Mouse (Mus musculus): ENCODE measurements around the gene Olfr975. TPM values are rescaled to one million over a fixed set of nuclear protein-coding genes. Genes with fewer than 3 reads are reported as not detected.
"Not testable (repeated sequence)": the region's sequence is repeated elsewhere in the genome, so short reads cannot be mapped to it uniquely, and the experiment has no call there.

Gene Olfr975
- not detected in 2 replicates for polyA plus RNA-seq (2015; fragmentation: Nextera tagmentation; extraction: Ambion mirVana)

- Histone ChIP-seq H3K4me2 (no peak within 1 kb of the TSS), H3K27me3 (no peaks in the 10 kb centered on the region), H3K36me3 (no peaks in the 10 kb centered on the region), H3K9ac (no peak within 1 kb of the TSS), H3K4me3 (no peak within 1 kb of the TSS), H3K27ac (no peak within 1 kb of the TSS), H3K9me3 (no peaks in the 10 kb centered on the region), H3K4me1 (no peaks in the 10 kb centered on the region)
- ATAC-seq (ENCODE audit: borderline replicate concordance, extremely low read depth, low FRiP score, low TSS enrichment): no peak
- WGBS: 62% methylated on average over 1 of the region's 1 CpGs
Observed at GRCm38 (mm10) chr9:39951946-39952345, at the start of gene Olfr975. Gene Olfr975 (minus strand): TSS chr9:39952046.

- no peak for ATAC-seq (ENCODE audit: borderline replicate concordance, extremely low read depth, low FRiP score, low TSS enrichment)
- Histone ChIP-seq H3K36me3 (no peaks in the 10 kb centered on the region), H3K27me3 (no peaks in the 10 kb centered on the region), H3K4me3 (no peak within 1 kb of the TSS), H3K9me3 (no peaks in the 10 kb centered on the region), H3K4me1 (no peaks in the 10 kb centered on the region), H3K4me2 (no peak within 1 kb of the TSS), H3K9ac (no peak within 1 kb of the TSS), H3K27ac (no peak within 1 kb of the TSS)
- WGBS: 84% methylated on average over 2 of the region's 2 CpGs
Observed at GRCm38 (mm10) chr9:39991813-39992212, 40.0 kb upstream of the Olfr975 start, which contains the start of gene Olfr978. Gene Olfr978 (plus strand): TSS chr9:39992113.

GRCm38 (mm10) chr9:39976581-39977145 is 24.8 kb upstream of the Olfr975 start:
- not testable (repeated sequence) for H3K4me2 ChIP-seq; H3K9ac ChIP-seq; ATAC-seq (ENCODE audit: borderline replicate concordance, extremely low read depth, low FRiP score, low TSS enrichment); H3K36me3 ChIP-seq; H3K27me3 ChIP-seq; H3K9me3 ChIP-seq; H3K27ac ChIP-seq; H3K4me3 ChIP-seq; H3K4me1 ChIP-seq
- 67% methylated on average over 1 of the region's 1 CpGs for WGBS

GRCm38 (mm10) chr9:39961033-39961432 is 9.2 kb upstream of the Olfr975 start, which contains the start of gene Olfr976:
Gene Olfr976 (minus strand): TSS chr9:39961133.
- not testable (repeated sequence) for H3K4me2 ChIP-seq; H3K36me3 ChIP-seq; ATAC-seq (ENCODE audit: borderline replicate concordance, extremely low read depth, low FRiP score, low TSS enrichment); H3K9me3 ChIP-seq; H3K9ac ChIP-seq; H3K4me1 ChIP-seq; H3K27me3 ChIP-seq; H3K27ac ChIP-seq; H3K4me3 ChIP-seq
- 72% methylated on average over 7 of the region's 9 CpGs for WGBS

- Histone ChIP-seq H3K27ac (no peak within 1 kb of the TSS), H3K4me1 (no peaks in the 10 kb centered on the region)
Observed at GRCm38 (mm10) chr9:39937201-39937600, 14.6 kb downstream of the Olfr975 start, which contains the start of gene Olfr974. Gene Olfr974 (plus strand): TSS chr9:39937501.

GRCm38 (mm10) chr9:39928837-39929236 is 23.0 kb downstream of the Olfr975 start:
- H3K4me2 ChIP-seq; H3K27me3 ChIP-seq; H3K4me1 ChIP-seq; H3K9me3 ChIP-seq; H3K36me3 ChIP-seq; H3K4me3 ChIP-seq; H3K27ac ChIP-seq; ATAC-seq (ENCODE audit: borderline replicate concordance, extremely low read depth, low FRiP score, low TSS enrichment); H3K9ac ChIP-seq: not testable (repeated sequence)
- 59% methylated on average over 1 of the region's 1 CpGs for WGBS

More at GRCm38 (mm10) chr9:39937201-39937600, 14.6 kb downstream of the Olfr975 start, which contains the start of gene Olfr974:
- H3K36me3 ChIP-seq: no peaks in the 10 kb centered on the region
- H3K4me2 ChIP-seq: no peak within 1 kb of the TSS
- H3K4me3 ChIP-seq: no peak within 1 kb of the TSS
- H3K9me3 ChIP-seq: no peaks in the 10 kb centered on the region
- no peak within 1 kb of the TSS for H3K9ac ChIP-seq
- WGBS: 83% methylated on average over 1 of the region's 1 CpGs
- ATAC-seq (ENCODE audit: borderline replicate concordance, extremely low read depth, low FRiP score, low TSS enrichment): no peak
- H3K27me3 ChIP-seq: no peaks in the 10 kb centered on the region

GRCm38 (mm10) chr9:39927975-39928836 is 23.6 kb downstream of the Olfr975 start:
- not testable (repeated sequence) for H3K9ac ChIP-seq

GRCm38 (mm10) chr9:39909939-39910338 is 41.9 kb downstream of the Olfr975 start:
- Histone ChIP-seq H3K4me1 (no peaks in the 10 kb centered on the region), H3K27me3 (no peaks in the 10 kb centered on the region), H3K36me3 (no peaks in the 10 kb centered on the region), H3K4me3 (no peak overlapping the region), H3K9me3 (no peaks in the 10 kb centered on the region), H3K4me2 (no peak overlapping the region), H3K27ac (no peak overlapping the region), H3K9ac (no peak overlapping the region)
- 85% methylated on average over 3 of the region's 3 CpGs for WGBS
- ATAC-seq (ENCODE audit: borderline replicate concordance, extremely low read depth, low FRiP score, low TSS enrichment): no peak

More at GRCm38 (mm10) chr9:39927975-39928836, 23.6 kb downstream of the Olfr975 start:
- WGBS: no CpG with 5 or more reads among the region's 4 CpGs
- H3K4me1 ChIP-seq; H3K4me3 ChIP-seq; H3K4me2 ChIP-seq; H3K36me3 ChIP-seq; H3K27ac ChIP-seq; H3K27me3 ChIP-seq; H3K9me3 ChIP-seq; ATAC-seq (ENCODE audit: borderline replicate concordance, extremely low read depth, low FRiP score, low TSS enrichment): not testable (repeated sequence)

GRCm38 (mm10) chr9:39907036-39907435 is 44.8 kb downstream of the Olfr975 start, which contains the start of gene Olfr229:
Gene Olfr229 (plus strand): TSS chr9:39907336.
- Histone ChIP-seq H3K36me3 (no peaks in the 10 kb centered on the region), H3K4me1 (no peaks in the 10 kb centered on the region), H3K9me3 (no peaks in the 10 kb centered on the region), H3K27ac (no peak within 1 kb of the TSS), H3K27me3 (no peaks in the 10 kb centered on the region), H3K4me2 (no peak within 1 kb of the TSS), H3K9ac (no peak within 1 kb of the TSS), H3K4me3 (no peak within 1 kb of the TSS)
- whole genome bisulfite sequencing: 61% methylated on average over 2 of the region's 2 CpGs
- ATAC-seq (ENCODE audit: borderline replicate concordance, extremely low read depth, low FRiP score, low TSS enrichment): no peak

- WGBS: 68% methylated on average over 6 of the region's 6 CpGs
- no peak overlapping the region for H3K4me2 ChIP-seq
- no peak for ATAC-seq (ENCODE audit: borderline replicate concordance, extremely low read depth, low FRiP score, low TSS enrichment)
- no peak overlapping the region for H3K27ac ChIP-seq
- H3K9ac ChIP-seq: no peak overlapping the region
- no peaks in the 10 kb centered on the region for H3K27me3 ChIP-seq
- no peak overlapping the region for H3K4me3 ChIP-seq
- no peaks in the 10 kb centered on the region for H3K36me3 ChIP-seq
- H3K4me1 ChIP-seq: no peaks in the 10 kb centered on the region
- H3K9me3 ChIP-seq: no peaks in the 10 kb centered on the region
Observed at GRCm38 (mm10) chr9:39905106-39905505, 46.7 kb downstream of the Olfr975 start.
